Mouse (Mus musculus) limb, embryonic 14.5 days (tissue): ENCODE data around the gene Gm27021. TPM values are rescaled to one million over a fixed set of nuclear protein-coding genes. Genes with fewer than 3 reads are reported as not detected.

Source experiments
- ATAC-seq: fragments of 200-750 bp; cut with Nextera tagmentation; 2 replicates; pipeline ENCODE4 v1.8.0; 2017; ENCODE audit warnings: low read depth, moderate number of reproducible peaks, moderate TSS enrichment; ENCODE audit not compliant: low FRiP score
- DNase-seq: peaks from one replicate; pipeline ENCODE4 v3.0.0-alpha.2; 2015; ENCODE audit warnings: low spot score
- H3K27ac ChIP-seq: fragments of 300-500 bp; sonication (generic); replicated peaks from 2 replicates; pipeline ENCODE4 v1.5.1; 2014; ENCODE audit warnings: low read depth, mild to moderate bottlenecking, low read length, moderate library complexity, mixed read lengths
- H3K27me3 ChIP-seq: fragments of 300-500 bp; sonication (generic); 2 replicates; pipeline ENCODE4 v1.6.1; 2014; ENCODE audit warnings: low read length, mixed read lengths; ENCODE audit not compliant: control insufficient read depth, insufficient read depth
- H3K36me3 ChIP-seq: fragments of 300-500 bp; sonication (generic); 2 replicates; pipeline ENCODE4 v1.6.1; 2014; ENCODE audit warnings: mild to moderate bottlenecking, low read length, moderate library complexity, mixed read lengths; ENCODE audit not compliant: control insufficient read depth, insufficient read depth
- H3K4me1 ChIP-seq: fragments of 300-500 bp; sonication (generic); 2 replicates; pipeline ENCODE4 v1.6.1; 2014; ENCODE audit warnings: antibody characterized with exemption, low read length, mixed read lengths; ENCODE audit not compliant: control insufficient read depth, insufficient read depth
- H3K4me2 ChIP-seq: fragments of 300-500 bp; sonication (generic); replicated peaks from 2 replicates; pipeline ENCODE4 v1.6.1; 2014; ENCODE audit warnings: low read depth, mild to moderate bottlenecking, low read length, moderate library complexity; ENCODE audit not compliant: severe bottlenecking
- H3K4me3 ChIP-seq: fragments of 300-500 bp; sonication (generic); replicated peaks from 2 replicates; pipeline ENCODE4 v1.5.1; 2014; ENCODE audit warnings: low read length
- H3K9ac ChIP-seq: fragments of 300-500 bp; sonication (generic); 2 replicates; pipeline ENCODE4 v1.6.1; 2014; ENCODE audit warnings: mild to moderate bottlenecking, low read depth, low read length, moderate library complexity; ENCODE audit not compliant: severe bottlenecking
- H3K9me3 ChIP-seq: fragments of 300-500 bp; sonication (generic); 2 replicates; pipeline ENCODE4 v1.6.1; 2016; ENCODE audit warnings: low read length; ENCODE audit not compliant: control insufficient read depth
- POLR2A ChIP-seq: fragments of 200-500 bp; IDR thresholded peaks from 2 replicates; pipeline ENCODE4 v1.8.0; 2012; ENCODE audit warnings: inconsistent platforms, mild to moderate bottlenecking, moderate library complexity, borderline replicate concordance; ENCODE audit not compliant: insufficient read depth, insufficient read length; ENCODE audit errors: extremely low read depth
- WGBS: fragments of 180-500 bp; shearing (Covaris S2); extraction: QIAGEN DNeasy Blood & Tissue Kit; methylation state at CpG from one replicate; pipeline ENCODE4 v1.1.7; 2014; 5-methylcytosine and 5-hydroxymethylcytosine counted together
- polyA plus RNA-seq, 2 experiments: library from polyadenylated mRNA; depleted of rRNA in 1 of 2; stranded (reverse) in 1 of 2; unstranded in 1 of 2; fragments of >200 nt; fragmentation: Nextera tagmentation in 1 of 2; extraction: Ambion mirVana in 1 of 2; gene quantifications; 2 replicates each; pipeline versions ENCODE4 v1.2.1 to v1.2.3; 2012 to 2014

Gm27021 gene
- polyA plus RNA-seq, 2 experiments, result 2.2 to 3.4 TPM

DNA sequence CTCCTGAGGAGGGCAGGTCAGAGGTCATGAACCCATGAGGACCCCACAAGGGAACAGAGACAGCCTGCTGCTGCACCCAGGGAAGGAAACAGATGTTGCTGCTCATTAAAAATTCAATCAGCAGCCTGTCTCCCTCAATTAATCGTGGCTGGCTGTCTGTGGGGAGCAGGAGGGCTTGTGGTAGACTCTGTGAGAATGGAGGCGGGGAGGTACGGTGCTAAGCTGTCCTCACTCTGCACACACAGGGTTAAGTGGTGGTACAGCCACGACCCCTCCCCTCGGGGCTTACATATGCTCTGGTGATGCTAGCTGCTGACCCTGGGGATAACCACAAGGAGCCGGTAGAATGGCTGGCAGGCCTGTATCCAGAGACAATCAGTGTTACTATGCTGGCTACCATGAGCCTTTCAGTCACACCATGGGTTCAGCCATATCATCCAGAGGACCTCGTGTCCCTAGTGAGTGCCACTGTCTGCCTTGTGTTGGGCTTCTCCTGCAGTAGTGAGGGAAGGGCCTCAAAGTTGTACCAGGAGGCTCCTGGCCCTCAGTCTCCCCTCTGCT lies 102.6 kb downstream of the Gm27021 start:
- H3K36me3 ChIP-seq, result peaks cover 39% of the 10 kb centered on the region
- WGBS, result 24% methylated on average over 7 of the region's 7 CpGs
- ATAC-seq (no peak), DNase-seq (no peak)
- H3K9me3 ChIP-seq, result no peaks in the 10 kb centered on the region
- TF ChIP-seq POLR2A, result no peak
- no peak overlapping the region for H3K9ac ChIP-seq
- no peak overlapping the region for H3K4me2 ChIP-seq
- H3K4me3 ChIP-seq, result no peak overlapping the region
- H3K27ac ChIP-seq, result no peak overlapping the region
- H3K27me3 ChIP-seq, result no peaks in the 10 kb centered on the region
- H3K4me1 ChIP-seq, result peaks cover 36% of the 10 kb centered on the region

GRCm38 (mm10) chr8:120563851-120564837 lies 103.7 kb downstream of the Gm27021 start:
- no peak for TF ChIP-seq POLR2A
- Histone ChIP-seq H3K27me3 (no peaks in the 10 kb centered on the region), H3K27ac (peak overlapping the region; percentile 40; the same call in 1 of the 2 replicates), H3K4me1 (peaks cover 44% of the 10 kb centered on the region), H3K36me3 (peaks cover 30% of the 10 kb centered on the region), H3K9ac (0 out of 2 replicates have a peak overlapping the region, but pooled peaks have one; percentile 7), H3K4me2 (no peak overlapping the region), H3K9me3 (no peaks in the 10 kb centered on the region), H3K4me3 (no peak overlapping the region)
- peak; percentile 39; the same call in 1 of the 2 replicates for ATAC-seq
- DNase-seq, result peak; percentile 74
- 17% methylated on average over 20 of the region's 20 CpGs for WGBS

DNA sequence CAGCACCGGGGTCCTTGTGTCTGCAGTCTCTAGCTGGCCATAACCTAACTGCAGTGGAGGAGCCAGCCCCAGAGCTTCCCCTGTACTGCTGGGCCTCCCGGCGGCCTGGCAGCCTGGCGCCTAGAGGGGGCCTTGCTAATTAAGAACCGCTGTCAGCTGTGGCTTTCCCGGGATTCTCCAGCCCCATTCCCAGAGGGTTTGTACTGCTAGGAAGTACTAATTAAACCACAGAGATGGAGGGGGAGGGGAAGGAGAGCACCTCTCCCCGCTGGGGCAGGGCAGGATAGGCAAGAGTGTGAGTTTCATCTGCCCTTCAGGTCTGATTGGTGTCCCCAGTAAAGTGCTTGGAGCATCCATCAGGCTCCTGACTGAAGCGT lies 104.5 kb downstream of the Gm27021 start:
- Histone ChIP-seq H3K36me3 (peaks cover 29% of the 10 kb centered on the region), H3K9ac (peak overlapping the region; percentile 7; the same call in 1 of the 2 replicates), H3K27me3 (no peaks in the 10 kb centered on the region), H3K4me1 (peaks cover 47% of the 10 kb centered on the region), H3K4me3 (no peak overlapping the region), H3K9me3 (no peaks in the 10 kb centered on the region), H3K27ac (0 out of 2 replicates have a peak overlapping the region, but pooled peaks have one; percentile 5), H3K4me2 (0 out of 2 replicates have a peak overlapping the region, but pooled peaks have one; percentile 2)
- DNase-seq (peak; percentile 46), ATAC-seq (no peak)
- 6% methylated on average over 8 of the region's 8 CpGs for WGBS
- TF ChIP-seq POLR2A, result no peak

- peaks cover 23% of the 10 kb centered on the region for H3K36me3 ChIP-seq
- H3K9ac ChIP-seq, result peak overlapping the region; percentile 7; the same call in 1 of the 2 replicates
- no peaks in the 10 kb centered on the region for H3K27me3 ChIP-seq
- H3K4me1 ChIP-seq, result peaks cover 49% of the 10 kb centered on the region
- no peak for TF ChIP-seq POLR2A
- 58% methylated on average over 17 of the region's 18 CpGs for WGBS
- no peaks in the 10 kb centered on the region for H3K9me3 ChIP-seq
- DNase-seq, result no peak
- H3K4me2 ChIP-seq, result 0 out of 2 replicates have a peak overlapping the region, but pooled peaks have one; percentile 2
- H3K27ac ChIP-seq, result 0 out of 2 replicates have a peak overlapping the region, but pooled peaks have one; percentile 5
- ATAC-seq, result no peak
- no peak overlapping the region for H3K4me3 ChIP-seq
These were observed 105.1 kb downstream of the Gm27021 start for GRCm38 (mm10) chr8:120562680-120563347.
